Mouse (Mus musculus): ENCODE results near the gene Olfr890. TPM values are rescaled to one million over a fixed set of nuclear protein-coding genes. Genes with fewer than 3 reads are reported as not detected.
"Not testable (repeated sequence)": the region's sequence is repeated elsewhere in the genome, so short reads cannot be mapped to it uniquely, and the experiment has no call there.

The Olfr890 gene
- polyA plus RNA-seq (2015; fragmentation: Nextera tagmentation; extraction: Ambion mirVana), result not detected in 2 replicates

DNA sequence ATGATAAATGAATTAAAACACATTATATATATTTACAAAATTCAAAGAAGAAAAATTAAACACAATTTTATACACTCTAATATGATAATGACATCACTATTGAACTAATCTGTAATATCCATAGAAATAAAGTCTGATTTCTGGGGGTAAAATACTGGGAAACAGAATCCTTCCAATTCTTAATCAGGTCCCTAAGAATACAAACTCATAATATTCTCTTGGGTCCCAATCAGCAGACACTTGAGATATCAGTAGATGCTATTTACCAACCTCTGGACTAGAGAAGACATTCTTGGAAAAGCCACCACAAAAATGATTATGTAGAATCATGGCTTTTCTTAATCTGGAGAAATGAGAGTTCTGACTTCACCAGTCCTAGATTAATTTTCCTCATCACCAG lies at the start of gene Olfr890:
Gene Olfr890 (plus strand): TSS at position 301 of the 400 bp plus-strand sequence.
- Histone ChIP-seq H3K9me3 (no peaks in the 10 kb centered on the region), H3K4me2 (no peak within 1 kb of the TSS), H3K9ac (no peak within 1 kb of the TSS), H3K4me3 (no peak within 1 kb of the TSS), H3K36me3 (no peaks in the 10 kb centered on the region), H3K27ac (no peak within 1 kb of the TSS), H3K4me1 (no peaks in the 10 kb centered on the region), H3K27me3 (no peaks in the 10 kb centered on the region)
- ATAC-seq (ENCODE audit: insufficient number of reproducible peaks, low FRiP score, low TSS enrichment, low read depth), result no peak

DNA sequence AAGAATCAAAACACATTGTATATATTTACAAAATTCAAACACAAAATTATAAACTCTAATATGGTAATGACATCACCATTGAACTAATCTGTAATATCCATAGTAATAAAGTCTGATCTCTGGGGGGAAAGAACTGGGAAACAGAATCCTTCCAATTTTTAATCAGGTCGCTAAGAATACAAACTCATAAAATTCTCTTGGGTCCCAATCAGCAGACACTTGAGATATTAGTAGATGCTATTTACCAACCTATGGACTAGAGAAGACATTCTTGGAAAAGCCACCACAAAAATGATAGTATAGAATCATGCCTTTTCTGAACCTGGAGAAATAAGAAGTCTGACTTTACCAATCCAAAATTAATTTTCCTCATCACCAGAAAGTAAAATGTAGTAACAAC lies 34.5 kb upstream of the Olfr890 start, which contains the start of gene Olfr888:
Gene Olfr888 (plus strand): TSS at position 301 of the 400 bp plus-strand sequence.
- no peak for ATAC-seq (ENCODE audit: insufficient number of reproducible peaks, low FRiP score, low TSS enrichment, low read depth)
- Histone ChIP-seq H3K4me2 (no peak within 1 kb of the TSS), H3K9me3 (no peaks in the 10 kb centered on the region), H3K36me3 (no peaks in the 10 kb centered on the region), H3K4me1 (no peaks in the 10 kb centered on the region), H3K27ac (no peak within 1 kb of the TSS), H3K9ac (no peak within 1 kb of the TSS), H3K27me3 (no peaks in the 10 kb centered on the region), H3K4me3 (no peak within 1 kb of the TSS)
- 73% methylated on average over 1 of the region's 1 CpGs for WGBS

DNA sequence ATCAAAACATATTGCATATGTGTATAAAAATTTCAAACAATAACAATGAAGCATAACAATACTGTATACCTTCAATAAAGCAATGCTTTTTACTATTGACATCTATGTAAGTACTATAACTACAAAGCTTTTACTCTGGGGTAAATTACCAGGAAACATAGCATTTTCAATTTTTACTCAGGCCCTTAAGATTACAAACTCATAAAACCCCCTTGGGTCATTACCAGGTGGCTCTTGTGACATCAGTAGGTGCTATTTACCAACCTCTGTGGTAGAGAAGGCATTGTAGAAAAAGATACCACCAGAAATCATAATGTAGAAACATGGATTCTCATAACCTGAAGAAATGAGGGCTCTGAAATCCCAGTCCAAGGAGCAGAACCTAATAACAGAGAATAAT lies 27.4 kb upstream of the Olfr890 start, which contains the start of gene Olfr889:
Gene Olfr889 (plus strand): TSS at position 301 of the 400 bp plus-strand sequence.
- Histone ChIP-seq H3K27ac (no peak within 1 kb of the TSS), H3K4me3 (no peak within 1 kb of the TSS), H3K27me3 (no peaks in the 10 kb centered on the region), H3K36me3 (no peaks in the 10 kb centered on the region), H3K4me2 (no peak within 1 kb of the TSS), H3K4me1 (no peaks in the 10 kb centered on the region), H3K9me3 (no peaks in the 10 kb centered on the region), H3K9ac (no peak within 1 kb of the TSS)
- no peak for ATAC-seq (ENCODE audit: insufficient number of reproducible peaks, low FRiP score, low TSS enrichment, low read depth)

DNA sequence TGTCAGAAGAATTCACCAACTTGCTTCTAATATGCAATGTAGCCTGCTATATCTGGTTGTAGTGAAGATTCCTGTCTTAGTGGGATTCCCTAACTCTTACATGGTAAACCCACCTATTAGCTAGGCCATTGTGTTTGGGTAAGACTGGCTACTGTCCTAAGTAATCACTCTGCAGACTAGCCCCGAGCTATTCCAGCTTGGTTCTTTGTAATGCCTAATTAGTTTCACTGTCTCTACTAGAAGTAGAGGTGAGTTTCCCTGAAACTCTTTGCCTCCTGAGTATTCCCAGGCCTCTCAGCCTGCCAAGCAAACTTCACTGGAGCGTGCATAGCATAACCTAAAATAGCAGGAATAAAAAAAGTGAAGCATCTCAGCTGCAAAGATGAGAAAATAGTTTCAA lies 26.0 kb downstream of the Olfr890 start:
- not testable (repeated sequence) for ATAC-seq (ENCODE audit: insufficient number of reproducible peaks, low FRiP score, low TSS enrichment, low read depth); H3K4me1 ChIP-seq; H3K27ac ChIP-seq; H3K9ac ChIP-seq; H3K4me3 ChIP-seq; H3K27me3 ChIP-seq; H3K36me3 ChIP-seq; H3K4me2 ChIP-seq; H3K9me3 ChIP-seq
- 54% methylated on average over 2 of the region's 2 CpGs for WGBS

DNA sequence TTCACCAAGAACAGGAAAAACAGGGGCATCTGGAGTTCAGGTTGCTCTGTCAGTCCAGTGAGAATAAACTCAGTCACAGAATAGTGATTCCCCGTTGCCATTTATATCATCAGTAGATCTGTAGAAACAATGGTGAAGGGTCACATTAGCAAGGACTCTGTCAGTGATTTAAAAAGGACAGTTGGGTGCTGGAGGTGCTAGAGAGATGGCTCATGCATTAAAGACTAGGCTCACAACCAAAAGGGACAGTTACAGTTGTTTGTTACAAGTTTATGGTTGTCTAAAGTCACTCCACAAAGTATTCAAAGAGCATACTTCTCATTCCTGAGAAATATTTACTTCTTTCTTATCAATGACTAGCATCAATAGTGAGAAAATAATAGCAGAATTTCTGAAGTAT lies 38.4 kb downstream of the Olfr890 start, which contains the start of gene Olfr891:
Gene Olfr891 (minus strand): TSS at position 101 of the 400 bp plus-strand sequence.
- Histone ChIP-seq H3K27me3 (no peaks in the 10 kb centered on the region), H3K4me3 (no peak within 1 kb of the TSS), H3K9ac (no peak within 1 kb of the TSS), H3K4me1 (no peaks in the 10 kb centered on the region), H3K4me2 (no peak within 1 kb of the TSS), H3K36me3 (no peaks in the 10 kb centered on the region), H3K27ac (no peak within 1 kb of the TSS), H3K9me3 (peaks cover 5% of the 10 kb centered on the region; the same call in 1 of the 2 replicates)
- ATAC-seq (ENCODE audit: insufficient number of reproducible peaks, low FRiP score, low TSS enrichment, low read depth), result no peak
- 80% methylated on average over 1 of the region's 1 CpGs for whole genome bisulfite sequencing

Other genes with a start within 250 kb of the Olfr890 start
- gene Olfr145, start 245.8 kb upstream of the Olfr890 start, polyA plus RNA-seq (2015; fragmentation: Nextera tagmentation; extraction: Ambion mirVana), result not detected in 2 replicates
- not detected in 2 replicates for gene Olfr878, start 224.7 kb upstream of the Olfr890 start, polyA plus RNA-seq (2015; fragmentation: Nextera tagmentation; extraction: Ambion mirVana)
- not detected in 2 replicates for gene Olfr881, start 150.7 kb upstream of the Olfr890 start, polyA plus RNA-seq (2015; fragmentation: Nextera tagmentation; extraction: Ambion mirVana)
- gene Olfr883, start 116.7 kb upstream of the Olfr890 start, polyA plus RNA-seq (2015; fragmentation: Nextera tagmentation; extraction: Ambion mirVana), result not detected in 2 replicates
- not detected in 2 replicates for gene Olfr884, start 96.0 kb upstream of the Olfr890 start, polyA plus RNA-seq (2015; fragmentation: Nextera tagmentation; extraction: Ambion mirVana)
- not detected in 2 replicates for gene Olfr885, start 81.2 kb upstream of the Olfr890 start, polyA plus RNA-seq (2015; fragmentation: Nextera tagmentation; extraction: Ambion mirVana)
- gene Olfr887, start 58.4 kb upstream of the Olfr890 start, polyA plus RNA-seq (2015; fragmentation: Nextera tagmentation; extraction: Ambion mirVana), result not detected in 2 replicates
- gene Olfr888, start 34.4 kb upstream of the Olfr890 start, polyA plus RNA-seq (2015; fragmentation: Nextera tagmentation; extraction: Ambion mirVana), result not detected in 2 replicates
- 0.06 and 0.08 TPM in 2 replicates for gene Olfr889, start 27.3 kb upstream of the Olfr890 start, polyA plus RNA-seq (2015; fragmentation: Nextera tagmentation; extraction: Ambion mirVana)
- not detected in 2 replicates for gene Olfr891, start 38.3 kb downstream of the Olfr890 start, polyA plus RNA-seq (2015; fragmentation: Nextera tagmentation; extraction: Ambion mirVana)
- gene Olfr893, start 65.8 kb downstream of the Olfr890 start, polyA plus RNA-seq (2015; fragmentation: Nextera tagmentation; extraction: Ambion mirVana), result 0.07 TPM in 1 of 2 replicates, not detected in the other
- gene Olfr894, start 75.5 kb downstream of the Olfr890 start, polyA plus RNA-seq (2015; fragmentation: Nextera tagmentation; extraction: Ambion mirVana), result not detected in 2 replicates
- not detected in 2 replicates for gene Olfr143, start 110.3 kb downstream of the Olfr890 start, polyA plus RNA-seq (2015; fragmentation: Nextera tagmentation; extraction: Ambion mirVana)
- gene Olfr895, start 125.3 kb downstream of the Olfr890 start, polyA plus RNA-seq (2015; fragmentation: Nextera tagmentation; extraction: Ambion mirVana), result not detected in 2 replicates
- not detected in 2 replicates for gene Olfr896-ps1, start 148.6 kb downstream of the Olfr890 start, polyA plus RNA-seq (2015; fragmentation: Nextera tagmentation; extraction: Ambion mirVana)
- not detected in 2 replicates for gene Olfr25, start 186.5 kb downstream of the Olfr890 start, polyA plus RNA-seq (2015; fragmentation: Nextera tagmentation; extraction: Ambion mirVana)
- not detected in 2 replicates for gene Olfr898, start 205.9 kb downstream of the Olfr890 start, polyA plus RNA-seq (2015; fragmentation: Nextera tagmentation; extraction: Ambion mirVana)
- not detected in 2 replicates for gene Olfr250, start 224.4 kb downstream of the Olfr890 start, polyA plus RNA-seq (2015; fragmentation: Nextera tagmentation; extraction: Ambion mirVana)
- not detected in 2 replicates for gene Olfr251, start 234.6 kb downstream of the Olfr890 start, polyA plus RNA-seq (2015; fragmentation: Nextera tagmentation; extraction: Ambion mirVana)

Measured in limb, embryonic 15.5 days (tissue).